Mouse (Mus musculus): ENCODE measurements at regions not wholly inside any gene's neighbourhood (a gene's known extent, or its start where the extent isn't known, plus 50 kb on each side); places are given as distances from the start of the nearest gene placed in this dataset.

- Histone ChIP-seq H3K9ac (no peak overlapping the region), H3K4me2 (no peak overlapping the region), H3K4me3 (replicated peaks) (no peak overlapping the region), H3K36me3 (replicated peaks) (no peaks in the 10 kb centered on the region), H3K9me3 (replicated peaks) (no peaks in the 10 kb centered on the region), H3K27ac (replicated peaks) (no peak overlapping the region), H3K4me1 (replicated peaks) (no peaks in the 10 kb centered on the region), H3K27me3 (no peaks in the 10 kb centered on the region)
- ATAC-seq (ENCODE audit: insufficient read depth), result no peak
- WGBS (ENCODE audit: insufficient replicate concordance), result 56% methylated on average over 6 of the region's 6 CpGs
Measured at GRCm38 (mm10) chr19:21119477-21119876, 152.6 kb upstream of the Zfand5 start.

- WGBS (ENCODE audit: insufficient replicate concordance), result 62% methylated on average over 4 of the region's 4 CpGs
- H3K36me3 ChIP-seq (replicated peaks), result no peaks in the 10 kb centered on the region
- no peak overlapping the region for H3K9ac ChIP-seq
- ATAC-seq (ENCODE audit: insufficient read depth), result no peak
- H3K4me3 ChIP-seq (replicated peaks), result no peak overlapping the region
- H3K4me1 ChIP-seq (replicated peaks), result no peaks in the 10 kb centered on the region
- H3K27me3 ChIP-seq, result no peaks in the 10 kb centered on the region
- H3K9me3 ChIP-seq (replicated peaks), result no peaks in the 10 kb centered on the region
- no peak overlapping the region for H3K27ac ChIP-seq (replicated peaks)
- no peak overlapping the region for H3K4me2 ChIP-seq
Measured at GRCm38 (mm10) chr19:21118782-21119181, 153.3 kb upstream of the Zfand5 start.

GRCm38 (mm10) chr19:21115693-21116092 lies 156.4 kb upstream of the Zfand5 start:
- Histone ChIP-seq H3K4me3 (replicated peaks) (no peak overlapping the region), H3K36me3 (replicated peaks) (no peaks in the 10 kb centered on the region), H3K9ac (no peak overlapping the region), H3K27ac (replicated peaks) (no peak overlapping the region), H3K27me3 (no peaks in the 10 kb centered on the region), H3K9me3 (replicated peaks) (no peaks in the 10 kb centered on the region), H3K4me2 (no peak overlapping the region), H3K4me1 (replicated peaks) (no peaks in the 10 kb centered on the region)
- ATAC-seq (ENCODE audit: insufficient read depth), result no peak
- 16% methylated on average over 2 of the region's 2 CpGs for WGBS (ENCODE audit: insufficient replicate concordance)

- no peaks in the 10 kb centered on the region for H3K36me3 ChIP-seq (replicated peaks)
- H3K27ac ChIP-seq (replicated peaks), result no peak overlapping the region
- no peaks in the 10 kb centered on the region for H3K9me3 ChIP-seq (replicated peaks)
- no peak overlapping the region for H3K9ac ChIP-seq
- no peaks in the 10 kb centered on the region for H3K27me3 ChIP-seq
- WGBS (ENCODE audit: insufficient replicate concordance), result 68% methylated on average over 5 of the region's 5 CpGs
- no peak overlapping the region for H3K4me2 ChIP-seq
- no peak for ATAC-seq (ENCODE audit: insufficient read depth)
- H3K4me1 ChIP-seq (replicated peaks), result no peaks in the 10 kb centered on the region
- no peak overlapping the region for H3K4me3 ChIP-seq (replicated peaks)
Measured at GRCm38 (mm10) chr19:21111836-21112235, 157.8 kb upstream of the Tmc1 start.

GRCm38 (mm10) chr19:21108311-21108710 lies 154.3 kb upstream of the Tmc1 start:
- no peak for ATAC-seq (ENCODE audit: insufficient read depth)
- no peaks in the 10 kb centered on the region for H3K36me3 ChIP-seq (replicated peaks)
- no peaks in the 10 kb centered on the region for H3K27me3 ChIP-seq
- H3K9me3 ChIP-seq (replicated peaks), result no peaks in the 10 kb centered on the region
- H3K4me3 ChIP-seq (replicated peaks), result no peak overlapping the region
- no peak overlapping the region for H3K9ac ChIP-seq
- no peak overlapping the region for H3K4me2 ChIP-seq
- H3K27ac ChIP-seq (replicated peaks), result no peak overlapping the region
- WGBS (ENCODE audit: insufficient replicate concordance), result 60% methylated on average over 2 of the region's 2 CpGs
- peaks cover 8% of the 10 kb centered on the region for H3K4me1 ChIP-seq (replicated peaks)

- H3K27ac ChIP-seq (replicated peaks), result no peak overlapping the region
- ATAC-seq (ENCODE audit: insufficient read depth), result no peak
- 44% methylated on average over 3 of the region's 3 CpGs for WGBS (ENCODE audit: insufficient replicate concordance)
- H3K4me3 ChIP-seq (replicated peaks), result no peak overlapping the region
- no peaks in the 10 kb centered on the region for H3K27me3 ChIP-seq
- H3K9me3 ChIP-seq (replicated peaks), result no peaks in the 10 kb centered on the region
- peaks cover 8% of the 10 kb centered on the region for H3K4me1 ChIP-seq (replicated peaks)
- no peak overlapping the region; the same call in 1 of the 2 replicates for H3K4me2 ChIP-seq
- no peaks in the 10 kb centered on the region for H3K36me3 ChIP-seq (replicated peaks)
- H3K9ac ChIP-seq, result no peak overlapping the region
Measured at GRCm38 (mm10) chr19:21107741-21108140, 153.7 kb upstream of the Tmc1 start.

GRCm38 (mm10) chr19:21107275-21107674 lies 153.3 kb upstream of the Tmc1 start:
- WGBS (ENCODE audit: insufficient replicate concordance), result 48% methylated on average over 4 of the region's 4 CpGs
- peaks cover 8% of the 10 kb centered on the region for H3K4me1 ChIP-seq (replicated peaks)
- no peak overlapping the region for H3K4me3 ChIP-seq (replicated peaks)
- no peaks in the 10 kb centered on the region for H3K27me3 ChIP-seq
- no peak overlapping the region for H3K9ac ChIP-seq
- no peaks in the 10 kb centered on the region for H3K9me3 ChIP-seq (replicated peaks)
- H3K4me2 ChIP-seq, result no peak overlapping the region; the same call in 1 of the 2 replicates
- H3K36me3 ChIP-seq (replicated peaks), result no peaks in the 10 kb centered on the region
- ATAC-seq (ENCODE audit: insufficient read depth), result no peak
- H3K27ac ChIP-seq (replicated peaks), result no peak overlapping the region

- no peak overlapping the region for H3K27ac ChIP-seq (replicated peaks)
- no peak for ATAC-seq (ENCODE audit: insufficient read depth)
- 71% methylated on average over 10 of the region's 10 CpGs for whole genome bisulfite sequencing (ENCODE audit: insufficient replicate concordance)
- H3K9ac ChIP-seq, result no peak overlapping the region
- no peak overlapping the region for H3K4me2 ChIP-seq
- no peaks in the 10 kb centered on the region for H3K36me3 ChIP-seq (replicated peaks)
- H3K4me3 ChIP-seq (replicated peaks), result no peak overlapping the region
- H3K27me3 ChIP-seq, result no peaks in the 10 kb centered on the region
- H3K4me1 ChIP-seq (replicated peaks), result peaks cover 8% of the 10 kb centered on the region
- H3K9me3 ChIP-seq (replicated peaks), result no peaks in the 10 kb centered on the region
Measured at GRCm38 (mm10) chr19:21106766-21107165, 152.8 kb upstream of the Tmc1 start.

GRCm38 (mm10) chr19:21106241-21106669 lies 152.3 kb upstream of the Tmc1 start:
- H3K9me3 ChIP-seq (replicated peaks), result no peaks in the 10 kb centered on the region
- no peaks in the 10 kb centered on the region for H3K36me3 ChIP-seq (replicated peaks)
- ATAC-seq (ENCODE audit: insufficient read depth), result no peak
- 57% methylated on average over 6 of the region's 6 CpGs for WGBS (ENCODE audit: insufficient replicate concordance)
- no peak overlapping the region for H3K27ac ChIP-seq (replicated peaks)
- H3K27me3 ChIP-seq, result no peaks in the 10 kb centered on the region
- H3K9ac ChIP-seq, result no peak overlapping the region
- no peak overlapping the region for H3K4me3 ChIP-seq (replicated peaks)
- H3K4me2 ChIP-seq, result no peak overlapping the region
- H3K4me1 ChIP-seq (replicated peaks), result peaks cover 8% of the 10 kb centered on the region

- Histone ChIP-seq H3K27me3 (no peaks in the 10 kb centered on the region), H3K36me3 (replicated peaks) (no peaks in the 10 kb centered on the region), H3K4me2 (0 out of 2 replicates have a peak overlapping the region, but pooled peaks have one; percentile 30), H3K4me1 (replicated peaks) (peaks cover 8% of the 10 kb centered on the region), H3K9me3 (replicated peaks) (no peaks in the 10 kb centered on the region), H3K4me3 (replicated peaks) (no peak overlapping the region), H3K9ac (no peak overlapping the region), H3K27ac (replicated peaks) (no peak overlapping the region)
- ATAC-seq (ENCODE audit: insufficient read depth), result no peak
- WGBS (ENCODE audit: insufficient replicate concordance), result 62% methylated on average over 6 of the region's 6 CpGs
Measured at GRCm38 (mm10) chr19:21105004-21105403, 151.0 kb upstream of the Tmc1 start.

GRCm38 (mm10) chr19:21104462-21104936 lies 150.5 kb upstream of the Tmc1 start:
- Histone ChIP-seq H3K4me3 (replicated peaks) (no peak overlapping the region), H3K4me1 (replicated peaks) (peaks cover 8% of the 10 kb centered on the region), H3K9ac (no peak overlapping the region), H3K9me3 (replicated peaks) (no peaks in the 10 kb centered on the region), H3K27me3 (no peaks in the 10 kb centered on the region), H3K27ac (replicated peaks) (no peak overlapping the region), H3K4me2 (peak overlapping the region; percentile 30; the same call in 1 of the 2 replicates), H3K36me3 (replicated peaks) (no peaks in the 10 kb centered on the region)
- 18% methylated on average over 8 of the region's 8 CpGs for WGBS (ENCODE audit: insufficient replicate concordance)
- peak; percentile 67 for ATAC-seq (ENCODE audit: insufficient read depth)

Data from liver, embryonic 15.5 days (tissue).